Comparison of ENCODE assay signal across 8 mouse cellular contexts in the genomic region with DNA sequence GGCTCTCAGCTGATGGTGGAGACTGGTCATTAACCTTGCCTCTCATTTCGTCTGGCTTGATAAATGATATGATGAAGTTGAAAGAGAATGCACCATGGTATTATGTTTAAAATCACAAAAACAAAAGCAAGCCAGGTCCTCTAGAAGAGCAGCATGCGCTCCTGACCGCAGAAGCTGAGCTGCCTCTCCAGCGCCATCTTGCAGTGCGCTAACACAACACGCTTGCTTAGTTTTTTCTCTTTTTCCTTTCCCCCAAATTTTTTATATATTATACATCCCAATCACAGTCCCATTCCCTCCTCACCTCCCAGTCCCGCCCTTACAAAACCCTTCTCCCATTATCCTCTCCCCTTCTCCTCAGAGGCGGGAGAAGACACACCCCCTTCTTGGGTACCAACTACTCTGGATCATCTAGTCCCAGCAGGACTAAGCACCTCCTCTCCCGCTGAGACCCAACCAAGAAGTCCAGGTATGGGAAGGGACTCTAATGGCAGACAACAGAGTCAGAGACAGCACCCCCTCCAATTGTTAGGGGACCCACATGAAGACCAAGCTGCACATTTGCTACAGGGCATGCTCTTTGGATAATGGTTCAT. TPM values are rescaled to one million over a fixed set of nuclear protein-coding genes. Genes with fewer than 3 reads are reported as not detected.
A peak's percentile ranks its signal among the peaks of the same experiment; 100 is the strongest.
DNase-seq lines count a peak whose midpoint lies in the region; ATAC-seq and TF ChIP-seq lines count a peak whose summit lies in the region.

No protein-coding gene starts in this region.

- no peak for TF ChIP-seq EP300 in liver, embryonic 14.5 days (IDR thresholded peaks at IDR 0.05; ENCODE audit: low read depth)

- peak overlapping the region; percentile 54 for H3K4me2 ChIP-seq in forebrain, embryonic 15.5 days (replicated peaks)
- H3K4me2 ChIP-seq in liver, embryonic 14.5 days (ENCODE audit: low read depth) = peak overlapping the region; percentile 31

- TF ChIP-seq CTCF in liver, embryonic 14.5 days (IDR thresholded peaks at IDR 0.05; ENCODE audit: low read depth) = no peak

- H3K36me3 ChIP-seq in forebrain, embryonic 15.5 days = no peaks in the 10 kb centered on the region
- no peaks in the 10 kb centered on the region for H3K36me3 ChIP-seq in liver, embryonic 14.5 days (replicated peaks; ENCODE audit: control insufficient read depth, insufficient read depth, low read depth)

- H3K4me1 ChIP-seq in forebrain, embryonic 15.5 days = peaks cover 8% of the 10 kb centered on the region; the same call in 1 of the 2 replicates
- H3K4me1 ChIP-seq in liver, embryonic 14.5 days (replicated peaks; ENCODE audit: control insufficient read depth in 2 of 2, insufficient read depth in 2 of 2, low read length in 1 of 2) = no peaks in the 10 kb centered on the region

- peak overlapping the region; percentile 43 for H3K4me3 ChIP-seq in forebrain, embryonic 15.5 days
- no peak overlapping the region for H3K4me3 ChIP-seq in liver, embryonic 14.5 days (ENCODE audit: insufficient read depth in 1 of 2, low read depth in 2 of 2, low read length in 2 of 2)

- H3K9me3 ChIP-seq in forebrain, embryonic 15.5 days = no peaks in the 10 kb centered on the region
- no peaks in the 10 kb centered on the region for H3K9me3 ChIP-seq in liver, embryonic 14.5 days (ENCODE audit: control insufficient read depth, low read length)

- DNase-seq in kidney, postnatal 10 days = peak; percentile 22
- DNase-seq in kidney, adult 8-10 months = no peak
- DNase-seq in cerebellum, adult 9-10 months = peak; percentile 59
- DNase-seq in liver, embryonic 14.5 days (ENCODE audit: low read depth in 3 of 3, low spot score in 3 of 3) = no peak
- no peak for DNase-seq in spleen, adult 18-20 months
- DNase-seq in yolk sac, embryonic 10.5 days (ENCODE audit: low spot score) = no peak
- DNase-seq in lung, postnatal 25 days (ENCODE audit: low spot score) = no peak

- ATAC-seq in forebrain, embryonic 15.5 days (replicated peaks) = peak; percentile 65
- no peak for ATAC-seq in liver, embryonic 14.5 days (ENCODE audit: insufficient read depth)

- H3K9ac ChIP-seq in forebrain, embryonic 15.5 days (replicated peaks) = peak overlapping the region; percentile 53
- no peak overlapping the region for H3K9ac ChIP-seq in liver, embryonic 14.5 days (replicated peaks)

- 10% methylated on average over 9 of the region's 9 CpGs for WGBS in forebrain, embryonic 15.5 days
- 20% methylated on average over 9 of the region's 9 CpGs for WGBS in liver, embryonic 14.5 days (ENCODE audit: insufficient replicate concordance)

- H3K27ac ChIP-seq in forebrain, embryonic 15.5 days (replicated peaks) = peak overlapping the region; percentile 65
- no peak overlapping the region for H3K27ac ChIP-seq in liver, embryonic 14.5 days

- no peaks in the 10 kb centered on the region; the same call in 1 of the 2 replicates for H3K27me3 ChIP-seq in forebrain, embryonic 15.5 days
- peaks cover 20% of the 10 kb centered on the region for H3K27me3 ChIP-seq in liver, embryonic 14.5 days (ENCODE audit: control insufficient read depth, insufficient read depth, low read length)

RNA-seq across cellular contexts. Expression of a gene that starts 0.4 kb away (rescaled TPM):
- 1.7 and 1.8 TPM in 2 replicates for polyA plus RNA-seq in forebrain, embryonic 15.5 days (2015; fragmentation: Nextera tagmentation; extraction: Ambion mirVana)
- not detected in 2 replicates for polyA plus RNA-seq in liver, embryonic 14.5 days (2012; rRNA removed)
- polyA plus RNA-seq in liver, embryonic 14.5 days (2014; fragmentation: Nextera tagmentation; extraction: Ambion mirVana) = not detected in 2 replicates

RNA-seq across cellular contexts. Expression of a gene that starts 43.5 kb away (rescaled TPM):
- polyA plus RNA-seq in forebrain, embryonic 15.5 days (2015; fragmentation: Nextera tagmentation; extraction: Ambion mirVana) = not detected in 2 replicates
- not detected in 2 replicates for polyA plus RNA-seq in liver, embryonic 14.5 days (2012; rRNA removed)
- not detected in 2 replicates for polyA plus RNA-seq in liver, embryonic 14.5 days (2014; fragmentation: Nextera tagmentation; extraction: Ambion mirVana)

Comparison
In these comparisons a context has a peak if more than half of its experiments do, and no peak if none do; other contexts are left out.
1. DNase-seq: peak in kidney, postnatal 10 days (single experiment) and cerebellum, adult 9-10 months (single experiment); none in kidney, adult 8-10 months (0 of 2), liver, embryonic 14.5 days (0 of 3), spleen, adult 18-20 months (0 of 2), yolk sac, embryonic 10.5 days (single experiment) and lung, postnatal 25 days (single experiment).